Mouse (Mus musculus) limb, embryonic 13.5 days (tissue): ENCODE data around the gene Avpr1b. TPM values are rescaled to one million over a fixed set of nuclear protein-coding genes. Genes with fewer than 3 reads are reported as not detected.
"Not testable (repeated sequence)": the region's sequence is repeated elsewhere in the genome, so short reads cannot be mapped to it uniquely, and the experiment has no call there.

Source experiments
- ATAC-seq: fragments of 200-750 bp; cut with Nextera tagmentation; 2 replicates; pipeline ENCODE4 v1.8.0; 2017; ENCODE audit warnings: low read depth, moderate number of reproducible peaks, moderate TSS enrichment; ENCODE audit not compliant: low FRiP score
- H3K27ac ChIP-seq: fragments of 300-500 bp; sonication (generic); 2 replicates; pipeline ENCODE4 v1.5.1; 2015; ENCODE audit warnings: inconsistent platforms, mild to moderate bottlenecking, moderate library complexity
- H3K27me3 ChIP-seq: fragments of 300-500 bp; sonication (generic); 2 replicates; pipeline ENCODE4 v1.6.1; 2015; ENCODE audit warnings: mild to moderate bottlenecking, inconsistent platforms
- H3K36me3 ChIP-seq: fragments of 300-500 bp; sonication (generic); 2 replicates; pipeline ENCODE4 v1.6.1; 2015; ENCODE audit warnings: inconsistent platforms, mild to moderate bottlenecking, moderate library complexity
- H3K4me1 ChIP-seq: fragments of 300-500 bp; sonication (generic); 2 replicates; pipeline ENCODE4 v1.6.1; 2015; ENCODE audit warnings: inconsistent platforms
- H3K4me2 ChIP-seq: fragments of 300-500 bp; sonication (generic); replicated peaks from 2 replicates; pipeline ENCODE4 v1.6.1; 2015; ENCODE audit warnings: inconsistent platforms, mild to moderate bottlenecking, moderate library complexity
- H3K4me3 ChIP-seq: fragments of 300-500 bp; sonication (generic); 2 replicates; pipeline ENCODE4 v1.5.1; 2015; ENCODE audit warnings: moderate library complexity, mild to moderate bottlenecking, inconsistent platforms
- H3K9ac ChIP-seq: fragments of 300-500 bp; sonication (generic); 2 replicates; pipeline ENCODE4 v1.6.1; 2015; ENCODE audit warnings: mild to moderate bottlenecking, inconsistent platforms
- H3K9me3 ChIP-seq: fragments of 300-500 bp; sonication (generic); 2 replicates; pipeline ENCODE4 v1.6.1; 2016; ENCODE audit warnings: inconsistent platforms
- WGBS: fragments of 180-500 bp; shearing (Covaris S2); methylation state at CpG from one replicate; pipeline ENCODE4 v1.1.7; 2015; 5-methylcytosine and 5-hydroxymethylcytosine counted together
- polyA plus RNA-seq: library from polyadenylated mRNA; unstranded; fragments of >200 nt; fragmentation: Nextera tagmentation; extraction: Ambion mirVana; gene quantifications from 2 replicates; pipeline ENCODE4 v1.2.1, GENCODE M21; 2015

The Avpr1b gene
- polyA plus RNA-seq, 1 experiment from 2014 or later, result not detected

GRCm38 (mm10) chr1:131624175-131624835 is 25.3 kb downstream of the Avpr1b start:
- H3K27ac ChIP-seq, result no peak overlapping the region
- no peak for ATAC-seq
- no peak overlapping the region for H3K9ac ChIP-seq
- H3K27me3 ChIP-seq, result no peaks in the 10 kb centered on the region
- H3K4me3 ChIP-seq, result no peak overlapping the region
- 59% methylated on average over 3 of the region's 3 CpGs for whole genome bisulfite sequencing
- H3K4me2 ChIP-seq, result no peak overlapping the region
- no peaks in the 10 kb centered on the region for H3K36me3 ChIP-seq
- peaks cover 6% of the 10 kb centered on the region; the same call in 1 of the 2 replicates for H3K9me3 ChIP-seq
- no peaks in the 10 kb centered on the region for H3K4me1 ChIP-seq

DNA sequence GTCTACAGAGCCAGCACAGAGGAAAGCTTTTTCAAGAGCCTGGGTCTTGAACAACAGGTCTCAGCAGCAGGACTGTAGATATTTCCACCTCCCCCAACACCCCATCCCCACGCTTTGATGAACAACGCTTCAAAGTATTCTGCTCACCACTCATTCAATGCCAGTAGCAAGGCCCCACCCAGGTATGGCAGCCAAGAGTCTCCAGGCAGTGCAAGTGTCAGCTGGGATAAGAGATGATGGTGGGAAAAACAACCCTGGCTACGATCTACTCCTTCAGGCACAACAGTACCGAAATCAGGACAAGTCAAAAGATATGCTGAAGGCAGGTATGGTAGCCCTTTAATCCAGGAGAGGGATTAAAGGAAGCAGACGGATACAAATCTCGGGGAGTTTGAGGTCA is 27.2 kb downstream of the Avpr1b start:
- H3K4me2 ChIP-seq, result no peak overlapping the region
- no peaks in the 10 kb centered on the region for H3K36me3 ChIP-seq
- H3K27me3 ChIP-seq, result no peaks in the 10 kb centered on the region
- no peak for ATAC-seq
- H3K27ac ChIP-seq, result no peak overlapping the region
- H3K9ac ChIP-seq, result no peak overlapping the region
- 88% methylated on average over 6 of the region's 6 CpGs for WGBS
- H3K4me1 ChIP-seq, result no peaks in the 10 kb centered on the region
- H3K4me3 ChIP-seq, result no peak overlapping the region
- H3K9me3 ChIP-seq, result no peaks in the 10 kb centered on the region

DNA sequence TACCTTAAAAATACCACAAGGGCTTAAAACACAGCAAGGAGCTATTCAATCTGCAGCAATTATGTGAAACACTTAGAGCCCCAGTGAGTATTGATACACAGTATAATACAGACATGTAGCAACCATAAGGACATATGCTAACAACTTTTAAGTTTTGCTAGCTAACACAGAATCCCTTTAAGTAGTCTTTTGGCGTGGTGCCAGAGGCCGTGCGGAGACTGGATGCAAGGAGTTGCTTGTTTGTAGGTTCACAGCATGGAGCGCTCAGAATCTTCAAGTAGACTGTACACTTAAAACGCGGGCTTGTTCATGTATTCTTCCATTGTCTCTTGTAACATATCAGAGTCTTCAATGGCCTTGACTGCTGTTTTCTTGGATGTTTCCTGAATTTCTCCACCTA is 33.2 kb downstream of the Avpr1b start:
- H3K9ac ChIP-seq, H3K36me3 ChIP-seq, ATAC-seq, H3K9me3 ChIP-seq, H3K4me1 ChIP-seq, H3K4me2 ChIP-seq, H3K4me3 ChIP-seq, H3K27me3 ChIP-seq, H3K27ac ChIP-seq: not testable (repeated sequence)
- 59% methylated on average over 6 of the region's 6 CpGs for WGBS

- H3K27ac ChIP-seq, result no peak overlapping the region
- H3K4me2 ChIP-seq, result no peak overlapping the region
- no peak for ATAC-seq
- no peaks in the 10 kb centered on the region for H3K9me3 ChIP-seq
- no peaks in the 10 kb centered on the region for H3K4me1 ChIP-seq
- H3K9ac ChIP-seq, result no peak overlapping the region
- H3K36me3 ChIP-seq, result no peaks in the 10 kb centered on the region
- H3K27me3 ChIP-seq, result no peaks in the 10 kb centered on the region
- H3K4me3 ChIP-seq, result no peak overlapping the region
Observed at GRCm38 (mm10) chr1:131634495-131634894, 35.5 kb downstream of the Avpr1b start.

GRCm38 (mm10) chr1:131637791-131638540 is 38.9 kb downstream of the Avpr1b start, which contains the start of gene Ctse:
TSS of gene Ctse (plus strand) at chr1:131638306.
- WGBS, result 83% methylated on average over 9 of the region's 9 CpGs

GRCm38 (mm10) chr1:131638541-131639421 is 39.7 kb downstream of the Avpr1b start:
- no peaks in the 10 kb centered on the region for H3K9me3 ChIP-seq
- no peak overlapping the region for H3K4me2 ChIP-seq
- H3K36me3 ChIP-seq, result no peaks in the 10 kb centered on the region
- no peaks in the 10 kb centered on the region for H3K27me3 ChIP-seq
- H3K27ac ChIP-seq, result no peak overlapping the region
- H3K4me1 ChIP-seq, result no peaks in the 10 kb centered on the region
- no peak overlapping the region for H3K9ac ChIP-seq
- 84% methylated on average over 9 of the region's 9 CpGs for WGBS
- no peak for ATAC-seq
- H3K4me3 ChIP-seq, result no peak overlapping the region

More at GRCm38 (mm10) chr1:131637791-131638540, 38.9 kb downstream of the Avpr1b start, which contains the start of gene Ctse:
- H3K4me3 ChIP-seq, result no peak within 1 kb of the TSS
- no peaks in the 10 kb centered on the region for H3K9me3 ChIP-seq
- no peaks in the 10 kb centered on the region for H3K36me3 ChIP-seq
- H3K4me1 ChIP-seq, result no peaks in the 10 kb centered on the region
- H3K27ac ChIP-seq, result no peak within 1 kb of the TSS
- H3K4me2 ChIP-seq, result no peak within 1 kb of the TSS
- H3K27me3 ChIP-seq, result no peaks in the 10 kb centered on the region
- no peak for ATAC-seq
- no peak within 1 kb of the TSS for H3K9ac ChIP-seq

DNA sequence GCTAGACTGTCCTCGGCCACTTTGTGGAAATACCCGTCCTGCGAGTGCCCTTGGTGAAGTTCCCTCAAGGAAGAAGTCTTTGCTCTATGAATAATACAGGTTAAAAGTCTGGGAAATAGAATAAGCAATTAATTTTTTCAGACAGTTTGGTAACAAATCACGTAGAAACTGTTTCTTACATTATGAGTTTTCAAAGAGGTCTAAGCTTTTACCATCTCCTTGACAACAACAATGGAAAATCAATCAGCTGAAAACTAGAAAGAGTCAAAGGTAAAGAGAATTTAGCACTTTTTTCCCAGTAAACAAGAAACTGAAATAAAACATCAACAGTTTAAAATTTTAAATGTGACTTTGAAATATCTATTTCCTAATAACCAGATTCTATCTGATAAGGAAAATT is 41.0 kb downstream of the Avpr1b start:
- H3K9ac ChIP-seq, result no peak overlapping the region
- H3K4me3 ChIP-seq, result no peak overlapping the region
- no peak overlapping the region for H3K27ac ChIP-seq
- no peaks in the 10 kb centered on the region for H3K27me3 ChIP-seq
- H3K9me3 ChIP-seq, result no peaks in the 10 kb centered on the region
- no peaks in the 10 kb centered on the region for H3K36me3 ChIP-seq
- 84% methylated on average over 4 of the region's 4 CpGs for WGBS
- H3K4me2 ChIP-seq, result no peak overlapping the region
- no peaks in the 10 kb centered on the region for H3K4me1 ChIP-seq
- ATAC-seq, result no peak

GRCm38 (mm10) chr1:131641565-131641964 is 42.5 kb downstream of the Avpr1b start:
- Histone ChIP-seq H3K4me3 (no peak overlapping the region), H3K9ac (no peak overlapping the region), H3K9me3 (no peaks in the 10 kb centered on the region), H3K27me3 (no peaks in the 10 kb centered on the region), H3K27ac (no peak overlapping the region), H3K36me3 (no peaks in the 10 kb centered on the region), H3K4me1 (no peaks in the 10 kb centered on the region), H3K4me2 (no peak overlapping the region)
- 92% methylated on average over 13 of the region's 13 CpGs for WGBS
- no peak for ATAC-seq

- no peak for ATAC-seq
- 81% methylated on average over 2 of the region's 2 CpGs for WGBS
- no peaks in the 10 kb centered on the region for H3K27me3 ChIP-seq
Observed at GRCm38 (mm10) chr1:131642251-131642650, 43.2 kb downstream of the Avpr1b start.

GRCm38 (mm10) chr1:131652670-131653443 is 53.8 kb downstream of the Avpr1b start:
- Histone ChIP-seq H3K9me3 (no peaks in the 10 kb centered on the region), H3K4me2 (no peak overlapping the region), H3K36me3 (no peaks in the 10 kb centered on the region), H3K9ac (no peak overlapping the region), H3K4me1 (0 out of 2 replicates have a peak, but pooled peaks cover 5% of the 10 kb centered on the region), H3K27me3 (no peaks in the 10 kb centered on the region), H3K27ac (no peak overlapping the region), H3K4me3 (no peak overlapping the region)
- no peak for ATAC-seq
- WGBS, result 80% methylated on average over 12 of the region's 12 CpGs

More at GRCm38 (mm10) chr1:131642251-131642650, 43.2 kb downstream of the Avpr1b start:
- H3K9me3 ChIP-seq, result no peaks in the 10 kb centered on the region
- H3K36me3 ChIP-seq, result no peaks in the 10 kb centered on the region
- no peak overlapping the region for H3K4me3 ChIP-seq
- no peak overlapping the region for H3K4me2 ChIP-seq
- no peaks in the 10 kb centered on the region for H3K4me1 ChIP-seq
- H3K9ac ChIP-seq, result no peak overlapping the region
- no peak overlapping the region for H3K27ac ChIP-seq

DNA sequence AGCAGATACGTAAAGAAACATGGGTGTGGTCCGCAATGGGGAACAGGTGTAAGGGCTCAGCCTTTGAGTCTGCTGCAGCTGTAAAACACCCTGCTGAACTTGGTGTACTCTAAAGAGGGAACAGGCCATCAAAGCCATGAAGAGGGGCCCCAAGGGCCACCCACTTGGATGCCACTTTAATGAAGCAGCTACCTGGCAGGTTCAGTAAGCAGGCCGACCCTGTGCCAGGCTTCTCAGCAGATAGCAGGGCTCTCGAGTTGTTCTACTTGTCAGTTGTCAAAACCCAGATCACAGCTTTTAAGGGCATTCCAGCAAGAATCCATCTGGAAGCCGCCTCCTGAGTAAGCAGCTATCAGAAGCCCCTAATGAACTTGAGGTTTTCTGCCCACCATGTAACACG is 56.6 kb downstream of the Avpr1b start:
- H3K36me3 ChIP-seq, result no peaks in the 10 kb centered on the region
- 77% methylated on average over 6 of the region's 6 CpGs for WGBS
- H3K27me3 ChIP-seq, result no peaks in the 10 kb centered on the region
- no peak overlapping the region for H3K4me3 ChIP-seq
- ATAC-seq, result no peak
- no peaks in the 10 kb centered on the region for H3K9me3 ChIP-seq
- no peak overlapping the region for H3K27ac ChIP-seq
- 0 out of 2 replicates have a peak, but pooled peaks cover 5% of the 10 kb centered on the region for H3K4me1 ChIP-seq
- no peak overlapping the region for H3K9ac ChIP-seq
- no peak overlapping the region for H3K4me2 ChIP-seq
